Mouse (Mus musculus) lung, postnatal 0 days (tissue): Measurements from ENCODE around the gene Tead1. TPM values are rescaled to one million over a fixed set of nuclear protein-coding genes. Genes with fewer than 3 reads are reported as not detected.

ENCODE experiments used
- ATAC-seq: fragments of 200-750 bp; cut with Nextera tagmentation; 2 replicates; pipeline ENCODE4 v1.8.0; 2017; ENCODE audit warnings: moderate library complexity
- DNase-seq: peaks from one replicate; pipeline ENCODE4 v3.0.0-alpha.2; 2016; ENCODE audit warnings: low spot score
- H3K27ac ChIP-seq: fragments of 300-500 bp; sonication (generic); 2 replicates; pipeline ENCODE4 v1.5.1; 2014; ENCODE audit warnings: antibody characterized with exemption, mild to moderate bottlenecking, low read length, mixed read lengths
- H3K27me3 ChIP-seq: fragments of 300-500 bp; sonication (generic); replicated peaks from 2 replicates; pipeline ENCODE4 v1.6.1; 2014; ENCODE audit warnings: low read length, mixed read lengths; ENCODE audit not compliant: insufficient read depth
- H3K36me3 ChIP-seq: fragments of 300-500 bp; sonication (generic); 2 replicates; pipeline ENCODE4 v1.6.1; 2014; ENCODE audit warnings: low read length, mixed read lengths; ENCODE audit not compliant: insufficient read depth
- H3K4me1 ChIP-seq: fragments of 300-500 bp; sonication (generic); 2 replicates; pipeline ENCODE4 v1.6.1; 2014; ENCODE audit warnings: antibody characterized with exemption, low read depth, low read length, mixed read lengths; ENCODE audit not compliant: insufficient read depth
- H3K4me2 ChIP-seq: fragments of 300-500 bp; sonication (generic); replicated peaks from 2 replicates; pipeline ENCODE4 v1.6.1; 2014; ENCODE audit warnings: low read depth, mild to moderate bottlenecking, low read length, moderate library complexity, mixed read lengths
- H3K4me3 ChIP-seq: fragments of 300-500 bp; sonication (generic); 2 replicates; pipeline ENCODE4 v1.5.1; 2014; ENCODE audit warnings: low read depth, low read length
- H3K9ac ChIP-seq: fragments of 300-500 bp; sonication (generic); replicated peaks from 2 replicates; pipeline ENCODE4 v1.6.1; 2014; ENCODE audit warnings: low read depth, mild to moderate bottlenecking
- H3K9me3 ChIP-seq: fragments of 300-500 bp; sonication (generic); 2 replicates; pipeline ENCODE4 v1.6.1; 2016; ENCODE audit warnings: low read length, mixed read lengths
- CTCF ChIP-seq: IDR thresholded peaks from 2 replicates; pipeline ENCODE4 v1.5.1; 2016; ENCODE audit warnings: antibody characterized with exemption, mild to moderate bottlenecking
- EP300 ChIP-seq: IDR thresholded peaks from 2 replicates; pipeline ENCODE4 v1.6.1; 2016; ENCODE audit warnings: antibody characterized with exemption, mild to moderate bottlenecking, control low read depth
- WGBS: fragments of 180-500 bp; shearing (Covaris S2); extraction: QIAGEN DNeasy Blood & Tissue Kit; methylation state at CpG from one replicate; pipeline ENCODE4 v1.1.7; 2014; 5-methylcytosine and 5-hydroxymethylcytosine counted together
- polyA plus RNA-seq: library from polyadenylated mRNA; unstranded; fragments of >200 nt; fragmentation: Nextera tagmentation; extraction: Ambion mirVana; gene quantifications from 2 replicates; pipeline ENCODE4 v1.2.1, GENCODE M21; 2015

The Tead1 gene
- polyA plus RNA-seq, 1 experiment from 2014 or later, result 23.0 TPM

DNA sequence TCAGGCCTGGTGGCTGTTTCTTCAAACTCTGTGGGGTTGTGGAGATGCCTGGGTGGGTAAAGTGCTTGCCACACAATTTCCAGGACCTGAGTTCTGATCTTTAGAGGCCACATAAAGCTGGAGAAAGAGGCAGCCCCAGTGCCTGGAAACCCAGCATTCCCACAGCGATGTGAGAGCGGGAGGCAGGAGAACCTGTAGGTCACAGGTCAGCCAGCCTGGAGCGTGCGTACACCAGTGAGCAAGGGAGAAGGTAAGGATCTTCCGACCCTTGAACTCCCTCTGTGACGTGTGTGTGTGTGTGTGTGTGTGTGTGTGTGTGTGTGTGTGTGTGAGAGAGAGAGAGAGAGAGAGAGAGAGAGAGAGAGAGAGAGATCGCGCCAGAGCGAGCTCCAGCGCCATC is 14.4 kb downstream of the Tead1 start:
- 81% methylated on average over 6 of the region's 10 CpGs for WGBS
- Histone ChIP-seq H3K27me3 (no peaks in the 10 kb centered on the region), H3K4me2 (no peak overlapping the region), H3K36me3 (no peaks in the 10 kb centered on the region), H3K4me3 (no peak overlapping the region), H3K27ac (no peak overlapping the region), H3K9me3 (no peaks in the 10 kb centered on the region), H3K4me1 (peaks cover 34% of the 10 kb centered on the region; the same call in 1 of the 2 replicates), H3K9ac (no peak overlapping the region)
- DNase-seq (no peak), ATAC-seq (no peak)
- no peak for TF ChIP-seq CTCF
- TF ChIP-seq EP300, result no peak

GRCm38 (mm10) chr7:112696777-112697161 is 17.7 kb downstream of the Tead1 start:
- ATAC-seq (no peak), DNase-seq (no peak)
- H3K27ac ChIP-seq, result 0 out of 2 replicates have a peak overlapping the region, but pooled peaks have one; percentile 52
- H3K9ac ChIP-seq, result no peak overlapping the region
- H3K27me3 ChIP-seq, result no peaks in the 10 kb centered on the region
- no peaks in the 10 kb centered on the region for H3K36me3 ChIP-seq
- H3K4me2 ChIP-seq, result no peak overlapping the region
- no peak overlapping the region for H3K4me3 ChIP-seq
- H3K9me3 ChIP-seq, result no peaks in the 10 kb centered on the region
- 19% methylated on average over 4 of the region's 4 CpGs for WGBS
- H3K4me1 ChIP-seq, result peaks cover 24% of the 10 kb centered on the region; the same call in 1 of the 2 replicates
- TF ChIP-seq EP300 (no peak), CTCF (no peak)

DNA sequence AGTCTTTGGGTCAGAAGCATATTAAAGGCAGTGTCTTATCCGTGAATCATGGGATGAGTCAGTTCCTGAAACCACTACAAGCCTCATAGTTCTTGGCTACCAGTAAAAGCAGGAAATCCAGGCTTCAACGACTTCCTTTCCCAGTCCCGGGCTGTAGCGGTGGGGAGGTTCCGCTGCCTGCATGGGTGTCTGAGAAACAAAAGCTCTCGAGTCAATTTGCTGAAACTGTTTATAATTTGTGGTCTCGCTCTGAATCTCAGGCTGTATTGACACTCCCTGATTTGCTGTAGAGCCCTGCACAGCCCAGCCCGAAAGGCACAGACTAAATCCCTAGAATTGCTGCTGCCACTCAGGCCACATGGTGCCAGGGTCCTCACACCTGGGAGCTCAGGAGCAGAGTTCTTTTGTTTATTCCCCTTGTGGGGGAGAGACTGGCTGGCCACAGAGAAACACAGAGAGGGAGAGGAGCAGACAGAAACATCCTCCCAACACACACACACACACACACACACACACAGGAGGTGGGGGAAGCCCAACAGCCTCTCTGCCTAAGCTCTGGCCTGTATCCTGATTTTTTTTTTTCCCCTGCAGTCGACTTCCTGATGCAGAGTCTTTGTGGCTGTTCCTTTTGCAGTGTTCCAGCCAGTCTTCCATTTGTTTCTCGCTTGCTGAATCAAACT is 18.2 kb downstream of the Tead1 start:
- Histone ChIP-seq H3K9ac (no peak overlapping the region), H3K27me3 (no peaks in the 10 kb centered on the region), H3K4me1 (peaks cover 24% of the 10 kb centered on the region; the same call in 1 of the 2 replicates), H3K4me2 (peak overlapping the region; percentile 20; the same call in 1 of the 2 replicates), H3K4me3 (no peak overlapping the region), H3K36me3 (no peaks in the 10 kb centered on the region), H3K9me3 (no peaks in the 10 kb centered on the region), H3K27ac (peak overlapping the region; percentile 82)
- peak; percentile 85 for ATAC-seq
- WGBS, result 4% methylated on average over 10 of the region's 10 CpGs
- TF ChIP-seq EP300, result peak; percentile 71
- no peak for TF ChIP-seq CTCF
- peak; percentile 92 for DNase-seq

DNA sequence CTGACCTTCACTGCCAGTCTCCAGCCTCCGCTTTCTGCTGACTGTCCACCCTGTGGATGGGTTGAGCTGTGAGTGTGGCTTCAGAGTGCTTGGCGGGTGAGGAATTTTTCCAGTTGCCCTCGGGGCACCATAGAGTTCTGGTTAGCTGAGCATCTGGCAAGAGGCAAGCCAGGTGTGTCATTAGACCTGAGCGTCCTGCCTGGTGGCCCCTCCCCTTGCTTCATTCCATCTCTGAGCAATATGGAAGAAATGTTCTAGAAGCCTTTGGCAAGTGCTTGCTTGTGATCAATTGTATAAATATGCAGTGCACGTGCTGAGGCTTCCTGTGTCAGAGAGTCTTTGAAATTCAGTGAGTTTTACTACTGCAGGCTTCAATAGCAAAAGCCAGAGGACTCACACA is 21.0 kb downstream of the Tead1 start:
- H3K27me3 ChIP-seq, result no peaks in the 10 kb centered on the region
- no peak overlapping the region for H3K4me2 ChIP-seq
- H3K36me3 ChIP-seq, result no peaks in the 10 kb centered on the region
- H3K27ac ChIP-seq, result no peak overlapping the region
- H3K4me1 ChIP-seq, result peaks cover 24% of the 10 kb centered on the region; the same call in 1 of the 2 replicates
- ATAC-seq (no peak), DNase-seq (peak; percentile 55)
- no peak overlapping the region for H3K9ac ChIP-seq
- WGBS, result 55% methylated on average over 5 of the region's 5 CpGs
- TF ChIP-seq EP300, result peak; percentile 74
- no peak for TF ChIP-seq CTCF
- H3K4me3 ChIP-seq, result no peak overlapping the region
- H3K9me3 ChIP-seq, result no peaks in the 10 kb centered on the region

DNA sequence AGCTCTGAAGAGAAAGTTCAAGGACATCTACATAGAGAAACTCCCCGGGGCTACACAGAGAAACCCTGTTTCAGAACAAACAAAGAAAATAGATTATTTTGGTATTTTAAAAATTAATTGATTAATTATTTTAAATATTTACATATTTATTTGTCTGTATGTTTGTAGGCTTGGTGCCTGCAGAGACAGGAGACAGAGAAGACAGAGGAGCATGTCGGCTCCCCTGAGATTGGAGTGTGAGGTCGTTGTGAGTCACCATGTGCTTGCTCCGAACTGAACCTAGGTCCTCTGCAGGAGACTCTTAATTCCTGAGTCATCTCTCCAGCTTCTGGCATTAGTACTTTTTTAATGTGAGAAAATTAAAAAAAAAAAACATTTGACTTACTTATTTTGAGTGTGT is 24.2 kb downstream of the Tead1 start:
- Histone ChIP-seq H3K4me3 (no peak overlapping the region), H3K4me2 (no peak overlapping the region), H3K27ac (no peak overlapping the region), H3K36me3 (no peaks in the 10 kb centered on the region), H3K4me1 (peaks cover 3% of the 10 kb centered on the region; the same call in 1 of the 2 replicates), H3K27me3 (no peaks in the 10 kb centered on the region), H3K9ac (no peak overlapping the region), H3K9me3 (no peaks in the 10 kb centered on the region)
- TF ChIP-seq EP300 (no peak), CTCF (no peak)
- DNase-seq (no peak), ATAC-seq (no peak)
- 70% methylated on average over 4 of the region's 4 CpGs for WGBS

DNA sequence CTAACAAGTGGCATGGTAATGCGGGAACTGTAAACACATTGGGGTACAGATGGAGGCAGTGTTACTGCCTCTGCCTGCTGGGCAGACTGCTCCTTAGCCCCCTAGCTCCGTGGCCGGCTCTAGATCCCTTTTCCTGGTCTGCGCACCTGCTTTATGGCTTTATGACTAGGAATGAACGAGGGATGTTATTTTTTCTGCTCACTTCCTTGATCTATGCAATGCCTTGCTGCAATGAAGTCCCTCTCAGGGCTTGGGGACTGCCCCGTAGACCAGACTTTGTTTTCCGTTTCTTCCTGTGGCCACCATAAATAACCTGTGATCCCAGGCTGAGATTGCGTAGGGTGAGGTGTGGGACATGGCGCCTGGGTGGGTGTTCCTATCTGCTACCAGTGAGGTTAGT is 26.8 kb downstream of the Tead1 start:
- no peak for ATAC-seq

More for the DNA sequence above, 26.8 kb downstream of the Tead1 start:
- 61% methylated on average over 9 of the region's 9 CpGs for WGBS
- Histone ChIP-seq H3K4me2 (no peak overlapping the region), H3K27me3 (no peaks in the 10 kb centered on the region), H3K4me1 (peaks cover 3% of the 10 kb centered on the region; the same call in 1 of the 2 replicates), H3K9me3 (no peaks in the 10 kb centered on the region), H3K9ac (no peak overlapping the region), H3K4me3 (no peak overlapping the region), H3K27ac (no peak overlapping the region), H3K36me3 (no peaks in the 10 kb centered on the region)
- DNase-seq, result no peak
- no peak for TF ChIP-seq CTCF
- TF ChIP-seq EP300, result no peak
